Mouse (Mus musculus) gastrocnemius, postnatal 4 days (tissue): ENCODE data around the gene Mapk11. TPM values are rescaled to one million over a fixed set of nuclear protein-coding genes. Genes with fewer than 3 reads are reported as not detected.

Source experiments
- DNase-seq, 2 experiments: peaks; one replicate each; pipeline ENCODE4 v3.0.0; 2021 to 2022; ENCODE audit warnings: low spot score in 2 of 2, mixed read lengths in 2 of 2
- total RNA-seq, 2 experiments: library from RNA; stranded (reverse); gene quantifications; 2 replicates each; pipeline ENCODE4 v1.2.3; 2021

Gene Mapk11
- total RNA-seq, 2 experiments from 2014 or later = 3.4 to 4.1 TPM

- DNase-seq = no peak
These were observed 6.3 kb downstream of the Mapk11 start for GRCm38 (mm10) chr15:89143134-89143533.

- DNase-seq = no peak
These were observed 7.5 kb downstream of the Mapk11 start for GRCm38 (mm10) chr15:89141905-89142304.

GRCm38 (mm10) chr15:89141443-89141842 is 8.0 kb downstream of the Mapk11 start:
- DNase-seq = no peak

GRCm38 (mm10) chr15:89140659-89141252 is 8.7 kb downstream of the Mapk11 start, which contains the start of gene Mapk12:
Gene Mapk12 (minus strand): TSS chr15:89140703.
- peak in 1 of 2 experiments; percentile 62 for DNase-seq

- DNase-seq = peak in 1 of 2 experiments; percentile 57
These were observed 9.3 kb downstream of the Mapk11 start for GRCm38 (mm10) chr15:89140048-89140658.

- DNase-seq = no peak
These were observed 10.9 kb downstream of the Mapk11 start for GRCm38 (mm10) chr15:89138531-89138930.

GRCm38 (mm10) chr15:89138046-89138405 is 11.4 kb downstream of the Mapk11 start:
- DNase-seq = no peak

GRCm38 (mm10) chr15:89137378-89138045 is 11.9 kb downstream of the Mapk11 start:
- no peak for DNase-seq

GRCm38 (mm10) chr15:89136461-89137155 is 12.8 kb downstream of the Mapk11 start:
- no peak for DNase-seq

- DNase-seq = no peak
These were observed 18.1 kb downstream of the Mapk11 start for GRCm38 (mm10) chr15:89131316-89131715.

GRCm38 (mm10) chr15:89130245-89130644 is 19.2 kb downstream of the Mapk11 start:
- no peak for DNase-seq

GRCm38 (mm10) chr15:89128382-89129350 is 20.8 kb downstream of the Mapk11 start, which contains the start of gene Hdac10:
Gene Hdac10 (minus strand): TSS chr15:89128700.
- DNase-seq = peak; percentile 57 to 85

GRCm38 (mm10) chr15:89127364-89127940 is 22.0 kb downstream of the Mapk11 start:
- DNase-seq = no peak

- DNase-seq = no peak
These were observed 22.8 kb downstream of the Mapk11 start for GRCm38 (mm10) chr15:89126622-89127021.

GRCm38 (mm10) chr15:89125351-89125750 is 24.1 kb downstream of the Mapk11 start:
- DNase-seq = no peak

- DNase-seq = no peak
These were observed 25.1 kb downstream of the Mapk11 start for GRCm38 (mm10) chr15:89124312-89124711.

GRCm38 (mm10) chr15:89123595-89123994 is 25.8 kb downstream of the Mapk11 start:
- peak in 1 of 2 experiments; percentile 39 for DNase-seq

GRCm38 (mm10) chr15:89122649-89123366 is 26.6 kb downstream of the Mapk11 start, which contains the start of gene Tubgcp6:
Gene Tubgcp6 (minus strand): TSS chr15:89123112.
- peak; percentile 87 to 94 for DNase-seq

- no peak for DNase-seq
These were observed 31.4 kb downstream of the Mapk11 start for GRCm38 (mm10) chr15:89118007-89118406.
